Comparison of ENCODE assay signal across 8 mouse cellular contexts in the genomic region with DNA sequence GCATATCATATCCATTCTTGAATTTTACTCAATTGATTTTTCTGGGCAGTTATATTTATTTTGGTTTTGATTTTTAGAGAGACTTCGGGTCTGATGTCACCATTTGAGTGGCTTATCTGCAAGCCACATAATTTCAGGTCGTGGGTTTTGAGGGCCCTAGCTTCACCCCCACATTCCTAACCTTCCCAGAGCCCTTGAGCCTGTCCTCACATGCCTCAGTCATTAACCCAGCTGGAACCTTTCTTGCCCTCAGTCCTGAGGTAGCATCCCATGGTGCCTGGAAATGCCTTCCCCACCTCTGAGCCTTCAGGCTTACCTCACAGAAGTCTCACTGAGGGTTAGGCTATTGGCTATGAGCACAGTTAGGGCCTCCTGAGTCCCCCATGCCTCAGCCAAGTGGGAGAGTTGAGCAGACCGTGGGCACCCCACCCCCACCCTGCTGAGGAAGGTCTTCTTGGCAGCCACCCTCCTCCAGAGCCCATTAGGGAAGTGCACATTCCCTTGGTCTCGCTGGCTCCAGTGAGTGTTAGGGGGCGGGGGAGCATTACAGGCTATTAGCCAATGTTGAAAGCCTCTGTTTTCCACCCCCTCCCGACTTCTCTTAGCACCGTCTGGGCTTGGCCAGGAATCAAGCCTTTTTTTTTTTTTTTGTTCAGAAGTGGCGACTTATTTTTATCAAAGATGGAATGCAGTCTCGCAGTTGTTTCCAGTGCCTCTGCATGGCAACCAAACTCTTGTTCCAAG. TPM values are rescaled to one million over a fixed set of nuclear protein-coding genes. Genes with fewer than 3 reads are reported as not detected.
DNase-seq lines count a peak whose midpoint lies in the region; ATAC-seq lines count a peak whose summit lies in the region.

No protein-coding gene starts in this region.

- H3K4me1 ChIP-seq in midbrain, embryonic 13.5 days (replicated peaks), result peaks cover 32% of the 10 kb centered on the region
- H3K4me1 ChIP-seq in midbrain, embryonic 11.5 days (ENCODE audit: control insufficient read depth, insufficient read depth, low read length), result peaks cover 16% of the 10 kb centered on the region
- H3K4me1 ChIP-seq in forebrain, embryonic 13.5 days, result peaks cover 48% of the 10 kb centered on the region
- peaks cover 5% of the 10 kb centered on the region for H3K4me1 ChIP-seq in midbrain, embryonic 16.5 days (ENCODE audit: control insufficient read depth, insufficient read depth, low read length)

- no peaks in the 10 kb centered on the region for H3K36me3 ChIP-seq in midbrain, embryonic 13.5 days
- H3K36me3 ChIP-seq in midbrain, embryonic 11.5 days (ENCODE audit: control insufficient read depth, insufficient read depth, low read length), result no peaks in the 10 kb centered on the region
- H3K36me3 ChIP-seq in forebrain, embryonic 13.5 days (ENCODE audit: poor library complexity, severe bottlenecking), result no peaks in the 10 kb centered on the region
- no peaks in the 10 kb centered on the region for H3K36me3 ChIP-seq in midbrain, embryonic 16.5 days (ENCODE audit: control insufficient read depth, insufficient read depth, low read length)

- H3K27ac ChIP-seq in midbrain, embryonic 13.5 days, result no peak overlapping the region
- H3K27ac ChIP-seq in midbrain, embryonic 11.5 days (ENCODE audit: low read depth, low read length), result no peak overlapping the region
- H3K27ac ChIP-seq in forebrain, embryonic 13.5 days, result peak overlapping the region; percentile 44; the same call in 1 of the 2 replicates
- H3K27ac ChIP-seq in midbrain, embryonic 16.5 days (ENCODE audit: low read length), result no peak overlapping the region

- H3K9me3 ChIP-seq in midbrain, embryonic 13.5 days, result no peaks in the 10 kb centered on the region
- no peaks in the 10 kb centered on the region for H3K9me3 ChIP-seq in midbrain, embryonic 11.5 days (ENCODE audit: control insufficient read depth, low read length)
- H3K9me3 ChIP-seq in forebrain, embryonic 13.5 days (replicated peaks), result no peaks in the 10 kb centered on the region
- no peaks in the 10 kb centered on the region for H3K9me3 ChIP-seq in midbrain, embryonic 16.5 days (replicated peaks; ENCODE audit: control insufficient read depth, low read length, poor library complexity, severe bottlenecking)

- DNase-seq in midbrain, embryonic 11.5 days (ENCODE audit: low spot score, missing footprints), result no peak
- peak; percentile 86 for DNase-seq in heart, postnatal 4 days
- peak; percentile 34 to 61 for DNase-seq in layer of hippocampus, postnatal 10 days (ENCODE audit: low spot score in 2 of 2)

- ATAC-seq in midbrain, embryonic 13.5 days, result 0 out of 2 replicates have a peak, but pooled peaks have one; percentile 7
- ATAC-seq in midbrain, embryonic 11.5 days (ENCODE audit: low FRiP score), result no peak
- peak; percentile 41 for ATAC-seq in forebrain, embryonic 13.5 days
- peak; percentile 23; the same call in 1 of the 2 replicates for ATAC-seq in midbrain, embryonic 16.5 days
- ATAC-seq in erythroblast, adult 5-6 weeks (replicated peaks; ENCODE audit: low FRiP score, poor library complexity, severe bottlenecking), result no peak
- ATAC-seq in megakaryocyte, adult 5-6 weeks (ENCODE audit: poor library complexity, severe bottlenecking), result no peak

- H3K4me2 ChIP-seq in midbrain, embryonic 13.5 days (replicated peaks), result no peak overlapping the region
- H3K4me2 ChIP-seq in midbrain, embryonic 11.5 days, result no peak overlapping the region
- H3K4me2 ChIP-seq in forebrain, embryonic 13.5 days, result peak overlapping the region; percentile 20; the same call in 1 of the 2 replicates
- H3K4me2 ChIP-seq in midbrain, embryonic 16.5 days (ENCODE audit: low read length), result no peak overlapping the region

- no peak overlapping the region for H3K4me3 ChIP-seq in midbrain, embryonic 13.5 days (replicated peaks)
- no peak overlapping the region for H3K4me3 ChIP-seq in midbrain, embryonic 11.5 days (ENCODE audit: low read depth, low read length)
- no peak overlapping the region for H3K4me3 ChIP-seq in forebrain, embryonic 13.5 days
- H3K4me3 ChIP-seq in midbrain, embryonic 16.5 days (ENCODE audit: low read depth, low read length), result no peak overlapping the region

- peaks cover 84% of the 10 kb centered on the region for H3K27me3 ChIP-seq in midbrain, embryonic 13.5 days
- H3K27me3 ChIP-seq in midbrain, embryonic 11.5 days (ENCODE audit: control insufficient read depth, insufficient read depth, low read length), result peaks cover 48% of the 10 kb centered on the region
- peaks cover 25% of the 10 kb centered on the region for H3K27me3 ChIP-seq in forebrain, embryonic 13.5 days
- peaks cover 36% of the 10 kb centered on the region for H3K27me3 ChIP-seq in midbrain, embryonic 16.5 days (ENCODE audit: control insufficient read depth, insufficient read depth, low read depth, low read length)

- WGBS in midbrain, embryonic 13.5 days, result 21% methylated on average over 9 of the region's 9 CpGs
- WGBS in midbrain, embryonic 11.5 days, result 17% methylated on average over 9 of the region's 9 CpGs
- WGBS in forebrain, embryonic 13.5 days, result 13% methylated on average over 9 of the region's 9 CpGs
- WGBS in midbrain, embryonic 16.5 days, result 21% methylated on average over 9 of the region's 9 CpGs

- no peak overlapping the region for H3K9ac ChIP-seq in midbrain, embryonic 13.5 days (replicated peaks)
- H3K9ac ChIP-seq in midbrain, embryonic 11.5 days (ENCODE audit: low read length), result no peak overlapping the region
- H3K9ac ChIP-seq in forebrain, embryonic 13.5 days, result no peak overlapping the region
- no peak overlapping the region for H3K9ac ChIP-seq in midbrain, embryonic 16.5 days (ENCODE audit: low read depth, low read length)

RNA-seq across cellular contexts. Expression of gene Hes1, which starts 5.0 kb away (rescaled TPM):
- 14.1 and 19.7 TPM in 2 replicates for polyA plus RNA-seq in midbrain, embryonic 13.5 days (2015; fragmentation: Nextera tagmentation; extraction: Ambion mirVana)
- polyA plus RNA-seq in midbrain, embryonic 11.5 days (2014; fragmentation: Nextera tagmentation; extraction: Ambion mirVana), result 30.4 and 33.6 TPM in 2 replicates
- polyA plus RNA-seq in forebrain, embryonic 13.5 days (2015; fragmentation: Nextera tagmentation; extraction: Ambion mirVana), result 29.9 and 30.4 TPM in 2 replicates
- total RNA-seq in heart, postnatal 4 days (2021), result 10 to 100 TPM; 44.5 to 54.4 TPM
- 10 to 100 TPM; 14.5 to 19.2 TPM for total RNA-seq in layer of hippocampus, postnatal 10 days (2021)
- 7.6 and 9.4 TPM in 2 replicates for polyA plus RNA-seq in midbrain, embryonic 16.5 days (2015; fragmentation: Nextera tagmentation; extraction: Ambion mirVana)
- total RNA-seq in erythroblast, adult 5-6 weeks (2015; ENCODE audit: low replicate concordance), result not detected in 2 replicates
- total RNA-seq in erythroblast, adult 5-6 weeks (2017; ENCODE audit: low replicate concordance), result 0.26 and 10.9 TPM in 2 replicates
- 0.60 and 0.71 TPM in 2 replicates for total RNA-seq in megakaryocyte, adult 5-6 weeks (2015)
- 0.18 and 0.49 TPM in 2 replicates for total RNA-seq in megakaryocyte, adult 5-6 weeks (2017)

Comparison
In these comparisons a context has a peak if more than half of its experiments do, and no peak if none do; other contexts are left out.
1. ATAC-seq: peak in midbrain, embryonic 13.5 days (single experiment), forebrain, embryonic 13.5 days (single experiment) and midbrain, embryonic 16.5 days (single experiment); none in midbrain, embryonic 11.5 days (single experiment), erythroblast, adult 5-6 weeks (single experiment) and megakaryocyte, adult 5-6 weeks (single experiment).